Mouse (Mus musculus) monocyte, adult 2 months (primary cell): ENCODE measurements around the gene Npas3.

ENCODE experiments used
- DNase-seq, 2 experiments: peaks; one replicate each; pipeline ENCODE4 v3.0.0; 2022; ENCODE audit warnings: low spot score in 2 of 2, low read depth in 1 of 2

The Npas3 gene

GRCm38 (mm10) chr12:53849263-53849662, 600.8 kb downstream of the Npas3 start:
- no peak for DNase-seq

- no peak for DNase-seq
Measured at GRCm38 (mm10) chr12:53852432-53852831, 604.0 kb downstream of the Npas3 start.

- no peak for DNase-seq
Measured at GRCm38 (mm10) chr12:53860176-53860575, 611.7 kb downstream of the Npas3 start.

GRCm38 (mm10) chr12:53862281-53862680, 613.8 kb downstream of the Npas3 start:
- DNase-seq: no peak

- no peak for DNase-seq
Measured at GRCm38 (mm10) chr12:53864436-53865136, 616.1 kb downstream of the Npas3 start.

- DNase-seq: no peak
Measured at GRCm38 (mm10) chr12:53865691-53866090, 617.2 kb downstream of the Npas3 start.

- no peak for DNase-seq
Measured at GRCm38 (mm10) chr12:53869981-53870380, 621.5 kb downstream of the Npas3 start.

GRCm38 (mm10) chr12:53875226-53875625, 626.7 kb downstream of the Npas3 start:
- DNase-seq: no peak

- DNase-seq: no peak
Measured at GRCm38 (mm10) chr12:53876693-53877092, 628.2 kb downstream of the Npas3 start.

- DNase-seq: no peak
Measured at GRCm38 (mm10) chr12:53881684-53882083, 633.2 kb downstream of the Npas3 start.

GRCm38 (mm10) chr12:53882863-53883262, 634.4 kb downstream of the Npas3 start:
- no peak for DNase-seq

GRCm38 (mm10) chr12:53888624-53889023, 640.1 kb downstream of the Npas3 start:
- no peak for DNase-seq

GRCm38 (mm10) chr12:53895909-53896308, 647.4 kb downstream of the Npas3 start:
- DNase-seq: no peak

- no peak for DNase-seq
Measured at GRCm38 (mm10) chr12:53908761-53909160, 660.3 kb downstream of the Npas3 start.

- DNase-seq: no peak
Measured at GRCm38 (mm10) chr12:53910192-53910591, 661.7 kb downstream of the Npas3 start.

GRCm38 (mm10) chr12:53922153-53922552, 673.7 kb downstream of the Npas3 start:
- no peak for DNase-seq

GRCm38 (mm10) chr12:53948826-53949225, 700.3 kb downstream of the Npas3 start:
- DNase-seq: no peak

GRCm38 (mm10) chr12:53962004-53962403, 713.5 kb downstream of the Npas3 start:
- DNase-seq: no peak

- no peak for DNase-seq
Measured at GRCm38 (mm10) chr12:53963534-53963933, 715.1 kb downstream of the Npas3 start.

GRCm38 (mm10) chr12:53969378-53970174, 721.1 kb downstream of the Npas3 start:
- DNase-seq: no peak

GRCm38 (mm10) chr12:53970721-53971120, 722.2 kb downstream of the Npas3 start:
- DNase-seq: no peak

GRCm38 (mm10) chr12:53973414-53973813, 724.9 kb downstream of the Npas3 start:
- no peak for DNase-seq
